Mouse (Mus musculus) gastrocnemius, postnatal 14 days (tissue): ENCODE measurements around the gene Capzb. TPM values are rescaled to one million over a fixed set of nuclear protein-coding genes. Genes with fewer than 3 reads are reported as not detected.

Source experiments
- DNase-seq: peaks from one replicate; pipeline ENCODE4 v3.0.0; 2021; ENCODE audit warnings: mixed read lengths
- intact Hi-C: fragments of 180-260 bp; cut with DNase I; formaldehyde crosslinking; loops from one replicate; pipeline ENCODE4 v1.15.1; 2025; ENCODE audit warnings: low total_unique reads
- total RNA-seq, 2 experiments: library from RNA; stranded (reverse); gene quantifications; 2 replicates each; pipeline ENCODE4 v1.2.3; 2021

Gene Capzb
- total RNA-seq, 2 experiments from 2014 or later = 590 to 617 TPM

GRCm38 (mm10) chr4:139178377-139178776, 14.3 kb upstream of the Capzb start:
- intact Hi-C loops = no loop called here
- no peak for DNase-seq

GRCm38 (mm10) chr4:139179218-139179617, 13.5 kb upstream of the Capzb start:
- intact Hi-C loops = no loop called here

GRCm38 (mm10) chr4:139179731-139180625, 12.7 kb upstream of the Capzb start:
- DNase-seq = peak; percentile 44
- intact Hi-C loops = loop anchor here (10.0 kb wide), 1 partner anchor 95 kb away; no protein-coding TSS in a partner anchor

More at GRCm38 (mm10) chr4:139179218-139179617, 13.5 kb upstream of the Capzb start:
- no peak for DNase-seq

GRCm38 (mm10) chr4:139182511-139182910, 10.2 kb upstream of the Capzb start:
- no peak for DNase-seq
- intact Hi-C loops = loop anchor here (10.0 kb wide), 1 partner anchor 98 kb away; no protein-coding TSS in a partner anchor

- intact Hi-C loops = loop anchor here (5.0 to 10.0 kb wide), 2 partner anchors 46 to 101 kb away; no protein-coding TSS in a partner anchor
- no peak for DNase-seq
These were observed 6.8 kb upstream of the Capzb start for GRCm38 (mm10) chr4:139185766-139186442.

GRCm38 (mm10) chr4:139187930-139188329, 4.8 kb upstream of the Capzb start:
- intact Hi-C loops = loop anchor here (5.0 to 10.0 kb wide), 2 partner anchors 44 to 103 kb away; no protein-coding TSS in a partner anchor
- no peak for DNase-seq

- intact Hi-C loops = no loop called here
- DNase-seq = no peak
These were observed 847 bp upstream of the Capzb start for GRCm38 (mm10) chr4:139191605-139192498.

- no peak for DNase-seq
These were observed 736 bp downstream of the Capzb start for GRCm38 (mm10) chr4:139193176-139194093.

GRCm38 (mm10) chr4:139195101-139195500, 2.4 kb downstream of the Capzb start:
- no peak for DNase-seq
- intact Hi-C loops = no loop called here

More at GRCm38 (mm10) chr4:139193176-139194093, 736 bp downstream of the Capzb start:
- intact Hi-C loops = no loop called here

GRCm38 (mm10) chr4:139196464-139196863, 3.8 kb downstream of the Capzb start:
- intact Hi-C loops = no loop called here
- DNase-seq = no peak

GRCm38 (mm10) chr4:139196949-139197348, 4.2 kb downstream of the Capzb start:
- DNase-seq = no peak
- intact Hi-C loops = no loop called here

GRCm38 (mm10) chr4:139197453-139197852, 4.8 kb downstream of the Capzb start:
- DNase-seq = no peak
- intact Hi-C loops = no loop called here

- intact Hi-C loops = no loop called here
- no peak for DNase-seq
These were observed 5.4 kb downstream of the Capzb start for GRCm38 (mm10) chr4:139198004-139198689.

- intact Hi-C loops = no loop called here
- DNase-seq = no peak
These were observed 6.4 kb downstream of the Capzb start for GRCm38 (mm10) chr4:139199126-139199525.

- DNase-seq = no peak
- intact Hi-C loops = no loop called here
These were observed 7.1 kb downstream of the Capzb start for GRCm38 (mm10) chr4:139199703-139200340.

- intact Hi-C loops = no loop called here
- DNase-seq = no peak
These were observed 8.2 kb downstream of the Capzb start for GRCm38 (mm10) chr4:139200946-139201345.

- intact Hi-C loops = no loop called here
- peak; percentile 30 for DNase-seq
These were observed 9.9 kb downstream of the Capzb start for GRCm38 (mm10) chr4:139202556-139202955.
